Mouse (Mus musculus) midbrain, postnatal 0 days (tissue): ENCODE measurements at regions not wholly inside any gene's neighbourhood (a gene's known extent, or its start where the extent isn't known, plus 50 kb on each side); places are given as distances from the start of the nearest gene placed in this dataset.

ENCODE experiments used
- ATAC-seq: fragments of 200-750 bp; cut with Nextera tagmentation; 2 replicates; pipeline ENCODE4 v1.8.0; 2017; ENCODE audit warnings: moderate number of reproducible peaks, mild to moderate bottlenecking, moderate TSS enrichment, moderate library complexity; ENCODE audit not compliant: low FRiP score
- DNase-seq: peaks from one replicate; pipeline ENCODE4 v3.0.0-alpha.2; 2015; ENCODE audit warnings: low spot score
- H3K27ac ChIP-seq: fragments of 300-500 bp; sonication (generic); 2 replicates; pipeline ENCODE4 v1.5.1; 2014; ENCODE audit warnings: low read depth, mild to moderate bottlenecking, low read length, mixed read lengths
- H3K27me3 ChIP-seq: fragments of 300-500 bp; sonication (generic); 2 replicates; pipeline ENCODE4 v1.6.1; 2014; ENCODE audit warnings: low read length, control low read depth, mixed read lengths; ENCODE audit not compliant: insufficient read depth
- H3K36me3 ChIP-seq: fragments of 300-500 bp; sonication (generic); 2 replicates; pipeline ENCODE4 v1.6.1; 2014; ENCODE audit warnings: low read length, control low read depth, mixed read lengths; ENCODE audit not compliant: insufficient read depth
- H3K4me1 ChIP-seq: fragments of 300-500 bp; sonication (generic); 2 replicates; pipeline ENCODE4 v1.6.1; 2014; ENCODE audit warnings: mild to moderate bottlenecking, control low read depth, antibody characterized with exemption, low read length, mixed read lengths; ENCODE audit not compliant: insufficient read depth
- H3K4me2 ChIP-seq: fragments of 300-500 bp; sonication (generic); 2 replicates; pipeline ENCODE4 v1.6.1; 2014; ENCODE audit warnings: low read depth, mild to moderate bottlenecking, low read length, mixed read lengths; ENCODE audit not compliant: poor library complexity, severe bottlenecking
- H3K4me3 ChIP-seq: fragments of 300-500 bp; sonication (generic); 2 replicates; pipeline ENCODE4 v1.5.1; 2014; ENCODE audit warnings: low read depth, mild to moderate bottlenecking, low read length, moderate library complexity
- H3K9ac ChIP-seq: fragments of 300-500 bp; sonication (generic); replicated peaks from 2 replicates; pipeline ENCODE4 v1.6.1; 2014; ENCODE audit warnings: mild to moderate bottlenecking, low read length, moderate library complexity, mixed read lengths; ENCODE audit not compliant: poor library complexity, severe bottlenecking
- H3K9me3 ChIP-seq: fragments of 300-500 bp; sonication (generic); 2 replicates; pipeline ENCODE4 v1.6.1; 2016; ENCODE audit warnings: low read length, control low read depth
- CTCF ChIP-seq: IDR thresholded peaks from 2 replicates; pipeline ENCODE4 v1.5.1; 2016; ENCODE audit warnings: antibody characterized with exemption, mild to moderate bottlenecking
- WGBS: fragments of 180-500 bp; shearing (Covaris S2); extraction: QIAGEN DNeasy Blood & Tissue Kit; methylation state at CpG from one replicate; pipeline ENCODE4 v1.1.7; 2014; 5-methylcytosine and 5-hydroxymethylcytosine counted together

GRCm38 (mm10) chr8:113250264-113250663 is 385.1 kb upstream of the Mon1b start:
- Histone ChIP-seq H3K36me3 (no peaks in the 10 kb centered on the region), H3K9ac (no peak overlapping the region), H3K9me3 (no peaks in the 10 kb centered on the region), H3K27ac (no peak overlapping the region), H3K27me3 (no peaks in the 10 kb centered on the region), H3K4me3 (no peak overlapping the region), H3K4me2 (no peak overlapping the region), H3K4me1 (no peaks in the 10 kb centered on the region)
- TF ChIP-seq CTCF, result no peak
- 94% methylated on average over 2 of the region's 2 CpGs for WGBS
- ATAC-seq (no peak), DNase-seq (no peak)

GRCm38 (mm10) chr8:113254076-113254475 is 381.3 kb upstream of the Mon1b start:
- Histone ChIP-seq H3K4me2 (no peak overlapping the region), H3K4me1 (no peaks in the 10 kb centered on the region), H3K9me3 (no peaks in the 10 kb centered on the region), H3K27ac (no peak overlapping the region), H3K27me3 (no peaks in the 10 kb centered on the region), H3K4me3 (no peak overlapping the region), H3K9ac (no peak overlapping the region), H3K36me3 (no peaks in the 10 kb centered on the region)
- ATAC-seq, result no peak
- 90% methylated on average over 5 of the region's 5 CpGs for WGBS
- peak; percentile 8 for DNase-seq
- no peak for TF ChIP-seq CTCF

- Histone ChIP-seq H3K4me1 (no peaks in the 10 kb centered on the region), H3K27me3 (no peaks in the 10 kb centered on the region), H3K9ac (no peak overlapping the region), H3K9me3 (no peaks in the 10 kb centered on the region), H3K36me3 (no peaks in the 10 kb centered on the region), H3K4me3 (no peak overlapping the region), H3K27ac (no peak overlapping the region), H3K4me2 (no peak overlapping the region)
- WGBS, result 100% methylated on average over 1 of the region's 1 CpGs
- ATAC-seq (no peak), DNase-seq (no peak)
- TF ChIP-seq CTCF, result no peak
These were observed 375.9 kb upstream of the Mon1b start for GRCm38 (mm10) chr8:113259477-113259876.

GRCm38 (mm10) chr8:113263296-113263695 is 372.1 kb upstream of the Mon1b start:
- ATAC-seq, result no peak
- WGBS, result 61% methylated on average over 3 of the region's 3 CpGs
- DNase-seq, result no peak
- H3K27me3 ChIP-seq, result no peaks in the 10 kb centered on the region
- no peaks in the 10 kb centered on the region for H3K4me1 ChIP-seq
- H3K27ac ChIP-seq, result no peak overlapping the region
- TF ChIP-seq CTCF, result no peak
- H3K9me3 ChIP-seq, result no peaks in the 10 kb centered on the region
- H3K9ac ChIP-seq, result no peak overlapping the region
- H3K36me3 ChIP-seq, result no peaks in the 10 kb centered on the region
- no peak overlapping the region for H3K4me3 ChIP-seq
- no peak overlapping the region for H3K4me2 ChIP-seq

- Histone ChIP-seq H3K4me1 (no peaks in the 10 kb centered on the region), H3K27ac (no peak overlapping the region), H3K4me2 (no peak overlapping the region), H3K27me3 (no peaks in the 10 kb centered on the region), H3K36me3 (no peaks in the 10 kb centered on the region), H3K4me3 (no peak overlapping the region), H3K9me3 (no peaks in the 10 kb centered on the region), H3K9ac (no peak overlapping the region)
- no peak for ATAC-seq
- 94% methylated on average over 4 of the region's 4 CpGs for WGBS
- no peak for TF ChIP-seq CTCF
- no peak for DNase-seq
These were observed 364.1 kb upstream of the Mon1b start for GRCm38 (mm10) chr8:113271262-113271661.

- 94% methylated on average over 4 of the region's 4 CpGs for WGBS
- Histone ChIP-seq H3K27ac (no peak overlapping the region), H3K4me1 (no peaks in the 10 kb centered on the region), H3K9me3 (no peaks in the 10 kb centered on the region), H3K27me3 (no peaks in the 10 kb centered on the region), H3K9ac (no peak overlapping the region), H3K4me3 (no peak overlapping the region), H3K36me3 (no peaks in the 10 kb centered on the region), H3K4me2 (no peak overlapping the region)
- ATAC-seq (no peak), DNase-seq (peak; percentile 22)
- TF ChIP-seq CTCF, result no peak
These were observed 335.0 kb upstream of the Mon1b start for GRCm38 (mm10) chr8:113300273-113300843.
